Mouse (Mus musculus) thymus, postnatal 4 days (tissue): ENCODE data around the gene Atp9a.
"Not testable (repeated sequence)": the region's sequence is repeated elsewhere in the genome, so short reads cannot be mapped to it uniquely, and the experiment has no call there.

Source experiments
- DNase-seq: peaks from one replicate; pipeline ENCODE4 v3.0.0; 2021

Gene Atp9a

GRCm38 (mm10) chr2:168742059-168742627 lies at the start of gene Atp9a:
Atp9a (minus strand) TSS chr2:168742409.
- peak; percentile 82 for DNase-seq

GRCm38 (mm10) chr2:168791115-168791802 lies 49.0 kb upstream of the Atp9a start:
- no peak for DNase-seq

- no peak for DNase-seq
These were observed 44.0 kb upstream of the Atp9a start for GRCm38 (mm10) chr2:168786174-168786573.

- no peak for DNase-seq
These were observed 38.4 kb upstream of the Atp9a start for GRCm38 (mm10) chr2:168780596-168780995.

GRCm38 (mm10) chr2:168780024-168780423 lies 37.8 kb upstream of the Atp9a start:
- DNase-seq = no peak

- DNase-seq = no peak
These were observed 35.3 kb upstream of the Atp9a start for GRCm38 (mm10) chr2:168777481-168777880.

GRCm38 (mm10) chr2:168776238-168776637 lies 34.0 kb upstream of the Atp9a start:
- DNase-seq = no peak

- DNase-seq = no peak
These were observed 27.1 kb upstream of the Atp9a start for GRCm38 (mm10) chr2:168769259-168769658.

- no peak for DNase-seq
These were observed 25.4 kb upstream of the Atp9a start, which contains the start of gene Sall4 for GRCm38 (mm10) chr2:168767582-168767981. Sall4 (minus strand) TSS chr2:168767943.

GRCm38 (mm10) chr2:168766538-168767361 lies 24.5 kb upstream of the Atp9a start:
- peak; percentile 27 for DNase-seq

- DNase-seq = no peak
These were observed 23.7 kb upstream of the Atp9a start for GRCm38 (mm10) chr2:168765696-168766537.

- DNase-seq = peak; percentile 85
These were observed 23.0 kb upstream of the Atp9a start for GRCm38 (mm10) chr2:168765065-168765681.

GRCm38 (mm10) chr2:168764460-168764867 lies 22.3 kb upstream of the Atp9a start:
- no peak for DNase-seq

- DNase-seq = no peak
These were observed 21.6 kb upstream of the Atp9a start for GRCm38 (mm10) chr2:168763785-168764184.

GRCm38 (mm10) chr2:168762411-168762815 lies 20.2 kb upstream of the Atp9a start:
- no peak for DNase-seq

- DNase-seq = no peak
These were observed 19.7 kb upstream of the Atp9a start for GRCm38 (mm10) chr2:168761954-168762353.

- no peak for DNase-seq
These were observed 18.9 kb upstream of the Atp9a start for GRCm38 (mm10) chr2:168761141-168761540.

GRCm38 (mm10) chr2:168744406-168744805 lies 2.2 kb upstream of the Atp9a start:
- not testable (repeated sequence) for DNase-seq

GRCm38 (mm10) chr2:168742649-168743048 lies 440 bp upstream of the Atp9a start:
- peak; percentile 84 for DNase-seq

- DNase-seq = peak; percentile 84
These were observed 743 bp downstream of the Atp9a start for GRCm38 (mm10) chr2:168741273-168742058.

GRCm38 (mm10) chr2:168740496-168740895 lies 1.7 kb downstream of the Atp9a start:
- no peak for DNase-seq
